11 mouse cellular contexts compared by ENCODE assay signal in the genomic region with DNA sequence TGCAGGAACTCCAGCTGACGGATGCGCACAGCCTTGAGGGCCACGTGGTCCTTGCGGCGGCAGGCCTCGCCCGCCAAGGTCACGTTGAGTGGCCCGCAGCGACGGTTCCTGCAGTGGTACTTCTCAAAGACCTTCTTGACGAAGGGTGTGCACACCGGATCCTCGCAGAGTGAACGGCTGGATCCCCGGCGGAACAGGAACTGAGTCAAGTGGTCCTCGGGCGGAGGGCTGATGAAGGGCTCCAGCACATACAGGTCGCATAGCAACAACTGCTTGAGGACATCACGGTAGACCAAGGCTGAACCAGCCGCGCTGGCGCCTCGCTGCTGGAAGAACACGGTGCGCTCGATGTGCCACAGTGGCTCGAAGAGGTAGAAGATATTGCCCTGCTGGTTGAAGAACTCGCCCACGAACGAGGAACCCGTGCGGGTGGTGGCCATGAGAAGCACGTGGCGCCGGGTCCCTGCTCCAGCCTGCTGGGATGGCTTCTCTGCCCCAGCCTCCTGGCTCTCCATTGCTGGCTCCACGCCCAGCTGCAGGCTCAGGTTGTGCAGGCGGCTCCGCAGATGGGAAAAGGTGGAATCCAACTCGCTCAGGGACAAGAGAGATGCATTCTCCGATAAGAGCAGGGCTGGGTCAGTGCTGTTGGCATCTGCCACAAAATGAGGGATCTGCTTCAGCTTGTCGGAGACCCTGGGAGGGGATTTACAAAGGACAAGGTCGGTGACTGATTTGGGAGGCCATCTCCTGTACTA. TPM values are rescaled to one million over a fixed set of nuclear protein-coding genes. Genes with fewer than 3 reads are reported as not detected.
DNase-seq lines count a peak whose midpoint lies in the region; TF ChIP-seq lines count a peak whose summit lies in the region.
"Had no signal": no experiment of that assay in that cellular context is flagged by ENCODE, and none has a peak within 500 bp of the region (broad histone marks: within the 10 kb centered on the region; RNA-seq: fewer than 3 reads in every experiment).

No protein-coding gene starts in this region.

- peak; percentile 75 for DNase-seq in adrenal gland, adult 2 months
- no peak for DNase-seq in adrenal gland, postnatal 4 days (ENCODE audit: low spot score in 2 of 2)
- DNase-seq in cerebellum, adult 8-10 months, result peak; percentile 71
- peak; percentile 42 to 51 for DNase-seq in heart, postnatal 14 days
- no peak for DNase-seq in layer of hippocampus, adult 9-10 months (ENCODE audit: low spot score)
- no peak for DNase-seq in left cerebral cortex, adult 9 months (ENCODE audit: low spot score in 2 of 2)
- no peak for DNase-seq in c-Kit-positive CD71-positive TER-119-positive erythroid progenitor cells, embryonic 14.5 days (ENCODE audit: low spot score)
- DNase-seq: forebrain, postnatal 0 days; liver, embryonic 13.5 days had no signal

- intact Hi-C loops in heart, postnatal 14 days (cut with DNase I), result no loop called here

- H3K4me3 ChIP-seq in E14TG2a.4 (replicated peaks; ENCODE audit: low read length), result peak overlapping the region; percentile 70
- H3K4me3 ChIP-seq: hindbrain, embryonic 12.5 days; liver, embryonic 13.5 days had no signal

- H3K4me1 ChIP-seq in E14TG2a.4 (replicated peaks; ENCODE audit: low read depth, low read length), result peaks cover 51% of the 10 kb centered on the region
- H3K4me1 ChIP-seq: liver, embryonic 13.5 days had no signal

- TF ChIP-seq CTCF in E14TG2a.4 (conservative IDR thresholded peaks at IDR 0.05; ENCODE audit: low read length), result no peak

- no peaks in the 10 kb centered on the region for H3K36me3 ChIP-seq in E14TG2a.4 (ENCODE audit: insufficient read depth, low read length)
- H3K36me3 ChIP-seq: liver, embryonic 13.5 days had no signal

- H3K9me3 ChIP-seq in E14TG2a.4 (ENCODE audit: low read length), result no peaks in the 10 kb centered on the region
- H3K9me3 ChIP-seq: hindbrain, embryonic 12.5 days; liver, embryonic 13.5 days had no signal

- H3K27me3 ChIP-seq in E14TG2a.4 (ENCODE audit: insufficient read depth, low read length), result peaks cover 57% of the 10 kb centered on the region

RNA-seq across cellular contexts. Expression of gene Chst3, which starts 32.7 kb away (rescaled TPM):
- under 1 TPM; 0.37 to 0.79 TPM for total RNA-seq in adrenal gland, adult 2 months (2021)
- polyA plus RNA-seq in adrenal gland, adult 2 months (2012; rRNA removed), result 1.7 TPM in 2 replicates
- 1 to 10 TPM; 3.2 to 3.4 TPM for total RNA-seq in adrenal gland, postnatal 4 days (2021)
- total RNA-seq in heart, postnatal 14 days (2021), result 1 to 10 TPM; 1.2 to 1.4 TPM

Comparison
In these comparisons a context has a peak if more than half of its experiments do, and no peak if none do; other contexts are left out.
1. DNase-seq: peak in adrenal gland, adult 2 months (single experiment), cerebellum, adult 8-10 months (single experiment) and heart, postnatal 14 days (2 of 2); none in adrenal gland, postnatal 4 days (0 of 2), layer of hippocampus, adult 9-10 months (single experiment), left cerebral cortex, adult 9 months (0 of 2) and c-Kit-positive CD71-positive TER-119-positive erythroid progenitor cells, embryonic 14.5 days (single experiment).